Mouse (Mus musculus) Patski (cell line): ENCODE measurements at regions not wholly inside any gene's neighbourhood (a gene's known extent, or its start where the extent isn't known, plus 50 kb on each side); places are given as distances from the start of the nearest gene placed in this dataset.

Experiments used
- ATAC-seq: fragments of 100-300 bp; one replicate; pipeline ENCODE4 v1.8.0; 2021
- CTCF ChIA-PET: fragments of 350-600 bp; sonication (Branson Sonifier 250); formaldehyde crosslinking; loops from one replicate; lab custom pipeline; 2022; ENCODE audit warnings: inconsistent platforms; lab: Charles Lee
- POLR2A ChIA-PET: fragments of 350-600 bp; sonication (Branson Sonifier 250); formaldehyde crosslinking; loops from one replicate; lab custom pipeline; 2022; ENCODE audit warnings: antibody characterized with exemption, inconsistent platforms; lab: Charles Lee
- DNase-seq: peaks from one replicate; pipeline ENCODE4 v3.0.0-alpha.2; 2011; ENCODE audit warnings: low read depth, low spot score
- H3K27me3 ChIP-seq: fragments of 371-371 bp; one replicate; pipeline ENCODE4 v1.5.1; 2021
- CTCF ChIP-seq: fragments of 100-300 bp; IDR thresholded peaks from one replicate; pipeline ENCODE4 v1.5.1; 2021
- in situ Hi-C: fragments of 300-500 bp; cut with MboI; formaldehyde crosslinking; loops from 3 replicates; pipeline ENCODE4 v1.11.1; 2018; ENCODE audit warnings: low pct_unique_long_range_greater_than_20kb, mixed read lengths

- in situ Hi-C loops, result no loop called here
- CTCF ChIA-PET, result interaction anchor here (1.2 kb wide), 1 partner anchor 9 kb away, joined by 3 read pairs; no protein-coding TSS in a partner anchor
- ATAC-seq (no peak), DNase-seq (no peak)
- TF ChIP-seq CTCF, result no peak
- H3K27me3 ChIP-seq, result no peaks in the 10 kb centered on the region
- POLR2A ChIA-PET, result no interaction called here
Observed at GRCm38 (mm10) chr8:46411877-46412625, 58.8 kb upstream of the Acsl1 start.

- CTCF ChIA-PET, result no interaction called here
- DNase-seq (no peak), ATAC-seq (no peak)
- no peak for TF ChIP-seq CTCF
- POLR2A ChIA-PET, result no interaction called here
- in situ Hi-C loops, result no loop called here
- no peaks in the 10 kb centered on the region for H3K27me3 ChIP-seq
Observed at GRCm38 (mm10) chr8:46413349-46414024, 57.4 kb upstream of the Acsl1 start.

DNA sequence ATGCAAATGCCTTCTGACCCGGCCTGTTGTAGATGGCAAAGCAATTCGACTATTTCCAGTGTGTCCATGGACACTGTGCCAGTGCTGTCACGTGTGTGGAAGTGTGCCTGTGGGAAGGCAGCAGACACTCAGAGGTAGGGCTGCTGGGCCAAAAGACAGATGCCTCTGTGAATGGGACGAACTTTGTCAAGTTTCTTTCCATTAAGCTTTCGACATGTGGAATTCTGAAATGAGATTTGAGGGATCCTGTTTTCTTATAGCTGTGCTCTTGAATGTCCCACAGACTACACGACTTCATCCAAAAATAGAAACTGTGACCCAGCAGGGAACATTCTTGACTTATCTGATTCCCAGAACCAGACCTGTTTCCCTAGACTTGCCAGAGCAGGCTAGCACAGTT lies 56.0 kb upstream of the Acsl1 start:
- ChIA-PET CTCF (interaction anchor here (1.3 kb wide), 1 partner anchor 9 kb away, joined by 3 read pairs; no protein-coding TSS in a partner anchor), POLR2A (no interaction called here)
- in situ Hi-C loops, result no loop called here
- DNase-seq, result no peak
- ATAC-seq, result no peak
- no peaks in the 10 kb centered on the region for H3K27me3 ChIP-seq
- no peak for TF ChIP-seq CTCF

- DNase-seq (no peak), ATAC-seq (no peak)
- POLR2A ChIA-PET, result no interaction called here
- CTCF ChIA-PET, result interaction anchor here (0.6 to 1.4 kb wide), 2 partner anchors 10 kb away, joined by 3 to 4 read pairs; no protein-coding TSS in a partner anchor
- TF ChIP-seq CTCF, result no peak
- no peaks in the 10 kb centered on the region for H3K27me3 ChIP-seq
- in situ Hi-C loops, result no loop called here
Observed at GRCm38 (mm10) chr8:46419402-46419801, 51.4 kb upstream of the Acsl1 start.

DNA sequence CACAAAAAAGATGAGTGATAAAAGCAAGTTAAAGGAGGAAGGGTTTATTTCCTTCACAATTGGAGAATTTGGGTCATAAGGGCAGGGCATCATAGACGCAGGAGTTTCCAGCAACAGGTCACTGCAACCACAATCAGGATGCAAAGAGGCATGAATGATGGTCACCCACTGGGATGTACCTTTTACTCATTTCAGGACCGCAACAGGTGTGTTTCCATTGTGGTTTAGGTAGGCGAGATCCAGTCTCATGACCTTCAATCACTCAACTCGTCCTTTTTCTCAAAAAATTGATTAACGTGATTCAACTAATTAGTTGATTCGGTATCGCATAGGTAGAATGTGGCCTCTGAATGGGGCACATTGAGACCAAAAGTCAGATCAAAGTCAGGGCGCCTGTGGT lies 50.4 kb upstream of the Acsl1 start:
- ChIA-PET POLR2A (interaction anchor here (0.7 kb wide), 1 partner anchor 111 kb away, joined by 3 read pairs; no protein-coding TSS in a partner anchor), CTCF (interaction anchor here (1.0 kb wide), 1 partner anchor 26 kb away, joined by 3 read pairs; no protein-coding TSS in a partner anchor)
- no peak for ATAC-seq
- no peaks in the 10 kb centered on the region for H3K27me3 ChIP-seq
- in situ Hi-C loops, result no loop called here
- no peak for TF ChIP-seq CTCF
- no peak for DNase-seq
